Mouse (Mus musculus): ENCODE results near the gene Olfr212.

GRCm38 (mm10) chr6:116458728-116459127 lies 47.6 kb upstream of the Olfr212 start:
- no peak for TF ChIP-seq CTCF (IDR thresholded peaks at IDR 0.05; ENCODE audit: borderline replicate concordance, control insufficient read depth, extremely low read depth, insufficient read depth, low read length, poor library complexity)
- no peak for TF ChIP-seq POLR2A (IDR thresholded peaks at IDR 0.05; ENCODE audit: control insufficient read depth, extremely low read depth, insufficient read depth, low read length, poor library complexity)

All from thymus, adult 2 months (tissue).